Mouse (Mus musculus): ENCODE data around the gene H2-M10.5. TPM values are rescaled to one million over a fixed set of nuclear protein-coding genes. Genes with fewer than 3 reads are reported as not detected.
"Not testable (repeated sequence)": the region's sequence is repeated elsewhere in the genome, so short reads cannot be mapped to it uniquely, and the experiment has no call there.

Gene H2-M10.5
- polyA plus RNA-seq (2012; rRNA removed), result not detected in 2 replicates

- H3K27me3 ChIP-seq (ENCODE audit: control insufficient read depth, insufficient read depth, low read length); H3K36me3 ChIP-seq (ENCODE audit: control insufficient read depth, insufficient read depth, low read length); H3K4me1 ChIP-seq (ENCODE audit: control insufficient read depth, insufficient read depth, insufficient read length); DNase-seq (ENCODE audit: low read depth in 1 of 2, low spot score in 2 of 2); H3K27ac ChIP-seq (ENCODE audit: insufficient read depth, low read length); H3K4me3 ChIP-seq (ENCODE audit: extremely low read depth, insufficient read depth, insufficient read length): not testable (repeated sequence)
- 91% methylated on average over 2 of the region's 2 CpGs for WGBS
Observed at GRCm38 (mm10) chr17:36772610-36773009, at the start of gene H2-M10.5. TSS of gene H2-M10.5 (plus strand) at chr17:36772910.

- 18% methylated on average over 2 of the region's 2 CpGs for WGBS
- no peak for DNase-seq (ENCODE audit: low read depth in 1 of 2, low spot score in 2 of 2)
Observed at GRCm38 (mm10) chr17:36726046-36726445, 46.7 kb upstream of the H2-M10.5 start.

GRCm38 (mm10) chr17:36763816-36764215, 8.9 kb upstream of the H2-M10.5 start:
- Histone ChIP-seq H3K27me3 (ENCODE audit: control insufficient read depth, insufficient read depth, low read length) (no peaks in the 10 kb centered on the region), H3K27ac (ENCODE audit: insufficient read depth, low read length) (no peak overlapping the region), H3K36me3 (ENCODE audit: control insufficient read depth, insufficient read depth, low read length) (no peaks in the 10 kb centered on the region), H3K4me3 (ENCODE audit: extremely low read depth, insufficient read depth, insufficient read length) (no peak overlapping the region), H3K4me1 (ENCODE audit: control insufficient read depth, insufficient read depth, insufficient read length) (no peaks in the 10 kb centered on the region)
- TF ChIP-seq CTCF (IDR thresholded peaks at IDR 0.05; ENCODE audit: extremely low read depth, insufficient read depth, insufficient read length, insufficient replicate concordance) (no peak), POLR2A (IDR thresholded peaks at IDR 0.05; ENCODE audit: low read depth, low read length) (no peak)
- no peak for DNase-seq (ENCODE audit: low read depth in 1 of 2, low spot score in 2 of 2)
- WGBS, result 55% methylated on average over 2 of the region's 2 CpGs

More at GRCm38 (mm10) chr17:36726046-36726445, 46.7 kb upstream of the H2-M10.5 start:
- Histone ChIP-seq H3K4me3 (ENCODE audit: extremely low read depth, insufficient read depth, insufficient read length) (no peak overlapping the region), H3K4me1 (ENCODE audit: control insufficient read depth, insufficient read depth, insufficient read length) (no peaks in the 10 kb centered on the region), H3K36me3 (ENCODE audit: control insufficient read depth, insufficient read depth, low read length) (no peaks in the 10 kb centered on the region), H3K27me3 (ENCODE audit: control insufficient read depth, insufficient read depth, low read length) (no peaks in the 10 kb centered on the region), H3K27ac (ENCODE audit: insufficient read depth, low read length) (no peak overlapping the region)
- TF ChIP-seq POLR2A (IDR thresholded peaks at IDR 0.05; ENCODE audit: low read depth, low read length) (no peak), CTCF (IDR thresholded peaks at IDR 0.05; ENCODE audit: extremely low read depth, insufficient read depth, insufficient read length, insufficient replicate concordance) (no peak)

GRCm38 (mm10) chr17:36764244-36764643, 8.5 kb upstream of the H2-M10.5 start:
- not testable (repeated sequence) for H3K4me3 ChIP-seq (ENCODE audit: extremely low read depth, insufficient read depth, insufficient read length); H3K4me1 ChIP-seq (ENCODE audit: control insufficient read depth, insufficient read depth, insufficient read length); H3K27ac ChIP-seq (ENCODE audit: insufficient read depth, low read length); H3K27me3 ChIP-seq (ENCODE audit: control insufficient read depth, insufficient read depth, low read length); H3K36me3 ChIP-seq (ENCODE audit: control insufficient read depth, insufficient read depth, low read length)
- 7% methylated on average over 2 of the region's 2 CpGs for WGBS
- peak in 1 of 2 experiments; percentile 5 for DNase-seq (ENCODE audit: low read depth in 1 of 2, low spot score in 2 of 2)

GRCm38 (mm10) chr17:36765403-36765802, 7.3 kb upstream of the H2-M10.5 start:
- not testable (repeated sequence) for H3K27me3 ChIP-seq (ENCODE audit: control insufficient read depth, insufficient read depth, low read length); H3K27ac ChIP-seq (ENCODE audit: insufficient read depth, low read length); H3K4me3 ChIP-seq (ENCODE audit: extremely low read depth, insufficient read depth, insufficient read length); DNase-seq (ENCODE audit: low read depth in 1 of 2, low spot score in 2 of 2); H3K4me1 ChIP-seq (ENCODE audit: control insufficient read depth, insufficient read depth, insufficient read length); H3K36me3 ChIP-seq (ENCODE audit: control insufficient read depth, insufficient read depth, low read length)
- WGBS, result 53% methylated on average over 2 of the region's 2 CpGs

- 69% methylated on average over 3 of the region's 3 CpGs for WGBS
- Histone ChIP-seq H3K27ac (ENCODE audit: insufficient read depth, low read length) (no peak overlapping the region), H3K4me3 (ENCODE audit: extremely low read depth, insufficient read depth, insufficient read length) (no peak overlapping the region), H3K27me3 (ENCODE audit: control insufficient read depth, insufficient read depth, low read length) (no peaks in the 10 kb centered on the region), H3K4me1 (ENCODE audit: control insufficient read depth, insufficient read depth, insufficient read length) (no peaks in the 10 kb centered on the region), H3K36me3 (ENCODE audit: control insufficient read depth, insufficient read depth, low read length) (no peaks in the 10 kb centered on the region)
- TF ChIP-seq POLR2A (IDR thresholded peaks at IDR 0.05; ENCODE audit: low read depth, low read length) (no peak), CTCF (IDR thresholded peaks at IDR 0.05; ENCODE audit: extremely low read depth, insufficient read depth, insufficient read length, insufficient replicate concordance) (no peak)
- no peak for DNase-seq (ENCODE audit: low read depth in 1 of 2, low spot score in 2 of 2)
Observed at GRCm38 (mm10) chr17:36781533-36781932, 8.8 kb downstream of the H2-M10.5 start.

GRCm38 (mm10) chr17:36786483-36786886, 13.8 kb downstream of the H2-M10.5 start:
- H3K36me3 ChIP-seq (ENCODE audit: control insufficient read depth, insufficient read depth, low read length); H3K4me1 ChIP-seq (ENCODE audit: control insufficient read depth, insufficient read depth, insufficient read length); H3K27me3 ChIP-seq (ENCODE audit: control insufficient read depth, insufficient read depth, low read length); H3K4me3 ChIP-seq (ENCODE audit: extremely low read depth, insufficient read depth, insufficient read length); H3K27ac ChIP-seq (ENCODE audit: insufficient read depth, low read length): not testable (repeated sequence)
- DNase-seq (ENCODE audit: low read depth in 1 of 2, low spot score in 2 of 2), result peak in 1 of 2 experiments; percentile 21
- 42% methylated on average over 1 of the region's 1 CpGs for WGBS

GRCm38 (mm10) chr17:36788351-36788750, 15.6 kb downstream of the H2-M10.5 start:
- no peak for DNase-seq (ENCODE audit: low read depth in 1 of 2, low spot score in 2 of 2)
- Histone ChIP-seq H3K27me3 (ENCODE audit: control insufficient read depth, insufficient read depth, low read length) (no peaks in the 10 kb centered on the region), H3K27ac (ENCODE audit: insufficient read depth, low read length) (no peak overlapping the region), H3K36me3 (ENCODE audit: control insufficient read depth, insufficient read depth, low read length) (no peaks in the 10 kb centered on the region), H3K4me3 (ENCODE audit: extremely low read depth, insufficient read depth, insufficient read length) (no peak overlapping the region), H3K4me1 (ENCODE audit: control insufficient read depth, insufficient read depth, insufficient read length) (no peaks in the 10 kb centered on the region)
- TF ChIP-seq CTCF (IDR thresholded peaks at IDR 0.05; ENCODE audit: extremely low read depth, insufficient read depth, insufficient read length, insufficient replicate concordance), result no peak
- TF ChIP-seq POLR2A (IDR thresholded peaks at IDR 0.05; ENCODE audit: low read depth, low read length), result no peak
- WGBS, result 80% methylated on average over 2 of the region's 2 CpGs
